Mouse (Mus musculus) urinary bladder, postnatal 14 days (tissue): ENCODE data around the gene Nckap5.

Source experiments
- DNase-seq: peaks from one replicate; pipeline ENCODE4 v3.0.0; 2021; ENCODE audit warnings: low spot score

Gene Nckap5

DNA sequence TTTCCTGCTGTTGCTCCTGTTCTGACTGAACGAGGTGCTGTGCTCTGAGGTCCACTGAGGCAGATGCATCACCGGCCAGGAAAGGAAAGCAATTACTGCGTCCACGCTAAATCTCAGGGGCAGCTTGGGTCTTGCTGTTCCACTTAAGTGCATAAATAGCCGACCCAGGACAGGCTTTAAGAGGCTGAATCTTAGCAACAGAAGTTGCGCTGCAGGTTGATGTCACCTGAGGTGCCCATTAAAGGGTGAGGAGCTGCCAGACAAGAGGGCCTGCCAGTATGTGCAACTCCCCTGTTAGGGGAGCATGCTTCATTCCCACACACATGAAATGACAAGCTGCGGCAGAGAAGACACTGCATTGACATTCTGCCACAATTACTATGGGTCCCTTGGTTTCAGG lies 282.6 kb downstream of the Nckap5 start:
- no peak for DNase-seq

DNA sequence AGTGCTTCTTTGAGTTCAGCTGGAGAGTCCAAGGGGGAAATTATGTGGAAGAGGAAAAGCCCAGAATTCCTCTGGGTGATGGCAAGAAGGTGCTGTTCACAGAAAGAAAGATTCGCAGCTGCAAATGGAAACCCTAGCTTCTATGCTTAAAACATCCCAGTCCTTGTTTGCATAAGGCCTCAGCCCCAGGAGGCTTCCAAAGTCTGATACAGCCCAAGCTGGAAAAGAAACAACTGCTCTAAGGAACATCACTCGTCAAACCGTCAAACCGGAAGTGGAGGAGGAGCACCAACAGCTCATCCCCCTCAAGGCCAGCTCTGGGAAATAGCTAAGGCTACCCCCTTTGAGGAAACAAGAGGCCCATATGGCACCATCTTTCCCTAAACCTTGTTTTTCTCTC lies 286.1 kb downstream of the Nckap5 start:
- DNase-seq, result no peak

DNA sequence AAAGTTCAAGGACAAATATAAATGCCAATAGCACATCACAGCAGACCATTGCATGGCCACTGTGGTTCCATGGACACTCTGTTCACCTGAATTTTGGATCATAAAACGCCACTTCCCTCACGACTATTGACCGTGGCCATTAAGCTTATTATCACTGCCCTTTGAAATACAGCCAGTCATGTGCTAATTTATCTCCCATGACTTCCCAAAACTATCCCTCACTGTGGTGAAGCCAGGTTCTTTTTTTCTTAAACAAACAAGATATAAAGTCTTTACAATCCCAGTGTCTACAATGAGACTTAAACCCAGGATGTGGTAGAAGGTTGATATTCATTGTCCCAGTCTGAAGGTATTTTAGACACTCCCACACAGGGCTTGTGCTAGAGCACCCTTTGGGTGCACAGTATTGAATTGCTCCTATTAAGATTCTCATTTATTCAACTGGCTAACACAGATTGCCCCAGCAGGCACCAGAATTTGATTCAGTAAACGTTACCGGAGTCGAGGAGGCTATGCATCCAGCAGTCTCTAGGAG lies 293.3 kb downstream of the Nckap5 start:
- no peak for DNase-seq

DNA sequence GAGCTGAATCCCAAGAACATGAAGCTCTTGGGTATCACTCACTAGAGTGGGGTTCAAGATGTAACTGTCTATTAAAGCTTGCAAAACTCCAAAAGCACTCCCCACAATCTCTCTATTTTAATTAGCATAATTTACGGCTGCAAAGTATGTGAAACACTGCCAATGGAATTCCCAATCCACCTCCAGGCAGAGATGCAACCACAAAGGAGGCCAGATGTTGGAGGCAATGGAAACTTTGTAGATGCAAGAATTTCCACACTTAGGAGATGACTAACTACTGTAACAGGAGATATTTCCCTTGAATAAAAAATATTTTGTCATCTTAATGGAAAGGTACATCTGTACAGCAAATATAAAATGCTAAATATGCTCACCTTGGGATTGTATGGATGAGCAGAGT lies 295.1 kb downstream of the Nckap5 start:
- no peak for DNase-seq

DNA sequence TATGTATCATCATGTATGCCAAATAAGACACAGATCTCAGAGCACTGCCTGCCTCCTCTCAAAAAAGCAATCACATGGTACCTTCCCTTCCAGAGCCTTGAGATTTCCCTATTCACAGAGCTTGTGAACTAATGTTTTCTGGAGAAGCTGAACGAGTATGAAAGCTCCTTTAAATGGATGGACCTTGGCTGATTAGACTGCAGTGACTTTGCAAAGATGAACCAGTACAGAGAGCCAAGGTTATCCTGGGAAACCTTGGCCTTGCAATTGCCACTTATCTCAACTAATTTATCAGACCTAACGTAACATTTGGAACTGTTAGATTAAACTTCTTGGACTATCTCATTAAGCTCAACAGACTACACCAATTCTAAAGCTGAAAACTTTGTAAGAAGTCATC lies 296.6 kb downstream of the Nckap5 start:
- DNase-seq, result no peak

DNA sequence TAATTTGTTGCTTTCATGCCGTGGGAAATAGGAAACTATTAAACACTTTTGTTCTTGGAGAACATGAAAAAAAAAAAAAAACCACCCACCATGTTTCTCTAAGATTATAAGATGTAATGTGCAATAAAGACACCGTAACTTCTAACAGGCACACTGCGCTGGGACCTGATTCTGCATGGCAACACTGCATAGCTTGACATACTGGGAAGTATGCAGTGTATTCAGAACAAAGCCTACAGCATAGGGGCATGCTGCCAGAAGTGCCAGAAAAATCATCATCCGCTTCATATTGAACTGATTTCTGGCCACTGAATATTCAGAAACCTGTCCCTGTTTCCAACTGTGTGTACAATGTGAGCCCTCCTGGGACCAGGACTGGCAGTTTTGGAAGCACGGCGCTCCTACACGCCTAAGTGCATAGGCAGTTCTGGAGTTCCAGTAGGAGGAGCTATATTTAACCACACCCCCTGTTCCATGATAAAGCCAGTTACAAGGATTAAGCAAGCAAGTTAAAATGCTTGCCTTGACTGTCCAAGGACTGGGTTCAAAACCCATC lies 302.5 kb downstream of the Nckap5 start:
- DNase-seq, result no peak

DNA sequence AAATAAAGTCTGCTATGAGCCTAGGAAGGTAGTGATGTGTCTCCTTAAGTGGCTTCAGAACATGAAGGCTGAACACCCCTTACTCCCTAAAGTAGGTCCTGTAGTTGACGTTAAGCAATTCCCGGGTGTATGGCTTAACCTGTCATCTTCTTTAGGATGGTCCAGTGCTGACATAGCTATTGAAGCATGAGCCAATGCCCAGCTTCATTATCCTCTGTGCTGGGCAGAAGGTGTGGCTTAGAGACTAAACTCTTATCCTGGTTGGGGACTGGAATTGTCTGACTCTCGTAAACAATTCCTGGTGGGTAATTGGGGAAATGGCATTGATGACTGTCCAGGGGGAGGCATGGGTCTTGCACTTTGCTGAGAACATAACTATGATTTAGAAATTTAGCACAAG lies 312.5 kb downstream of the Nckap5 start:
- DNase-seq, result no peak

DNA sequence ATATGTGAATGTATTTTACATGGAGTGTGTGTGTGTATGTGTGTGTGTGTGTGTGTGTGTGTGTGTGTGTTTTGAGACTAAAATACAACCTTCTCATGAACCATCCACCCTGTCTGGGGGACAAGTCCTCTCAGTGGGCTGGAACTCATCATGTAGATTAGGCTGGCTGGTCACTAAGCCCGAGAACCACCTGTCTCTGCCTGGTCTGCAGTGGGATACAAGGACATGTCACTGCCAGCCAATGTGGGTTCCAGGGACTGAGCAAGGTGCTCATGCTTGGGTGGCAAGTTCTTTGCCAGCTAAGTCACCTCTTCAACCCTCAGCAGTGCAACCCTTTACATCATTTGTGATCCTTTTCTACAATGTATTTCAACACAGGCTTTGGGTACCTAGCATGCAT lies 313.2 kb downstream of the Nckap5 start:
- DNase-seq, result no peak

DNA sequence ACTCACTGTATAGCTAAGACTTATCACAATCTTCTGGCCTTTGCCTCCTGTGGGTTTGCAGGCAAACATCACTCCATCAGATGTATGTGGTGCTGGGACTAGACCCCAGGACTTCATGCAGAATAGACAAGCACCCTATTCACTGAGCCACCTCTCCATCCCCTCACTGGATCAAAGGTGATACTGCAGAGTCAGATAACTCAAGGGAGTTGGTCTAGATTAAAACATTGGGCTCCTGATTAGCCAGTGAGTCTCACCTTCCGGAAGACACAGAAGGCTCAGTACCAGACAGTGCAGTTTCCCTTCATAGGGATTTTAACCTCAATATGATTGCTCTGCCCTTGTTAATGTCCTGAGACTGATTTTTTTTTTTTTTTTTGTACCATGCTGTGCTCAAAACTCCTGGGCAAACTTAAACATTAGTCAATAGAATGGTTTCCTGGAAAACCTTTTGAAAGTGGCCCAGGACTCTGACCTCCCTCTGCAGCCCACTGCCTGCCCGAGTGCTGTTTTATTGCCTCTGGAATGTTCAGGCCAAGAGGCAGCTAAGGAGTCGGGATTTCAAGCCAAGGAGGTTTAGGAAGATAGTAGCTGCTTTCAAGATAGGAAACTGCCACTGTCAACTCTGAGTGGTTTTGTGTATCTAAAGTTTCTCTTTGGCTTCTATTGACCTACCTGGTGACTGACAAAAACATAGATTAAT lies 315.4 kb downstream of the Nckap5 start:
- no peak for DNase-seq

DNA sequence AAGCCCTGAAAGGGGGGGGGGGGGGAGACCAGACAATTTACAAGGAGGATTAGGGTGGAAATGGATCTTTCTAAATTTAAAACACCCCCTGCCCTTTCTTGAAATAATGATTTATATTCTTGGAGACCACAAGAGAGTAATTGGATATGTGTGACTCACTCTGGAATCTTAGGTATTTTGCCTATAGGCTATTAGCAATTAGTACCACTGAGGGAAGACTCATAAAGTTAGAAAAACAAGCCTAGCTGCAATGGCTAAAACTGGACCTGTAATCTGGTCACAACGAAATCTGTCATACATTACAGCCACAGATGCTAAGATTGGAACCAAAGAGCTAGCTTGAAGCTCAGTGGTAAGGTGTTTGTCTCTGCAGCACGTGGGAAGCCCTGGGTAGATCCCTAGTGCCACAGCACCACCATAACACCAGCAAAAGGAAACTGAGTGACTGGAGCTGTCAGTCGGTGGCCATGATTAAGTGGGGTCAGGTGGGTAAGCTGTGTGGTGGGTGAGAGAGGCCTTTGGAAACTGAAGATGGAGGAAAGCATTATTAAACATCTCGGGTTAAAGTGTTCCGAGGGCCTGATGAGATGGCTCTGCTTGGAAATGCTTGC lies 318.7 kb downstream of the Nckap5 start:
- no peak for DNase-seq

DNA sequence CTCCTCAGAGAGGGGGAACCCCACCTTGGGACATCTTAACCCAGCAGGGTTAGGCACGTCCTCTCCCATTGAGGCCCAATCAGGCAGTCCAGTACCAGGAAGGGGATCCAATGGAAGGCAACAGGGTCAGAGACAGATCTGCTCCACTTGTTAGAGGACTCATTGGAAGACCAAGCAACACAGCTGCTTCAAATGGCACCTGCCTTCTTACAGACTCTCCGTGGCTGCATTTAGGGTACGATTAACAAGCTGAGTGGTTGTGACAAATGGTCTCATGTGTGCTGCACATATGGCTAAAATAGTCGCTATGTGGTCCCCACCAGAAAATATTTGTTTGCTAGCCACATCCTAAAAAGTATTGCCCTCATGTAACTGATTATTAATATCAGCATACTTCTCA lies 325.9 kb downstream of the Nckap5 start:
- DNase-seq, result no peak

DNA sequence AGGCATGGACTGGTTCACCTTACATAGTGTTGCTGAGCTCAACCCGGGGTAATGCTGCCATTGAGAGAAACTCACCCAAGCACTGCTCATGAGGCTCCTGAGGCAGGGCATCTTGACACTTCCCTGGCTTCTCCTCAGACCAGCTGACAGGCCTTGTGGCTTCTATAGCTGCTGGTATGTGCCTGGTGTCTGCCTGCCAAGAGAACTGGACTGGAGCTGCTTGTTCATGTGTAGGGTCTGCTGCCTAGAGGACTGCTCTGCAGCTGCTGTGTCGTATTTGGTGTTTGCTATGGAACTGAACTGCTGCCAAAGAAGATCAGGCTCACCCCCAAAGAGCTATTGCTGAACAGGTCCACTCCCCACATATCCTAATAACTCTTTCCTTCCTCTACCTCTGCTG lies 327.9 kb downstream of the Nckap5 start:
- no peak for DNase-seq

DNA sequence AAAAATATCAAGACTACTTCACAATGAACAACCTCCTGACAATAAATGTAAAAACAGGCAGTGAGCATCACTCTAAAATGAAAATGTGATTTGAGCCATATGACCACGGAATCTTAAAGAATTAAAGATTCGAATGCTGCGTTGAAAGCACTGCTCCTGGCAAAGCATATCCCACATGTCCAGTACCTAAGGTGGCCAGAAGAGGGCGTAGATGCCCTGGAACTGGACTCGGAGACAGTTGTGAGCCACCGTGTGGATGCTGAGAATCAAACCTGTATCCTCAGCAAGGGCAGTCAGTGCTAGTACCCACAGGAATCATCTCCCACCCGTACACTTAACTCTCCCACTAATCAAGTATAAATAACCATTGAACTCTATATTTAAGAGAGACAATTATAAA lies 333.9 kb downstream of the Nckap5 start:
- DNase-seq, result no peak

DNA sequence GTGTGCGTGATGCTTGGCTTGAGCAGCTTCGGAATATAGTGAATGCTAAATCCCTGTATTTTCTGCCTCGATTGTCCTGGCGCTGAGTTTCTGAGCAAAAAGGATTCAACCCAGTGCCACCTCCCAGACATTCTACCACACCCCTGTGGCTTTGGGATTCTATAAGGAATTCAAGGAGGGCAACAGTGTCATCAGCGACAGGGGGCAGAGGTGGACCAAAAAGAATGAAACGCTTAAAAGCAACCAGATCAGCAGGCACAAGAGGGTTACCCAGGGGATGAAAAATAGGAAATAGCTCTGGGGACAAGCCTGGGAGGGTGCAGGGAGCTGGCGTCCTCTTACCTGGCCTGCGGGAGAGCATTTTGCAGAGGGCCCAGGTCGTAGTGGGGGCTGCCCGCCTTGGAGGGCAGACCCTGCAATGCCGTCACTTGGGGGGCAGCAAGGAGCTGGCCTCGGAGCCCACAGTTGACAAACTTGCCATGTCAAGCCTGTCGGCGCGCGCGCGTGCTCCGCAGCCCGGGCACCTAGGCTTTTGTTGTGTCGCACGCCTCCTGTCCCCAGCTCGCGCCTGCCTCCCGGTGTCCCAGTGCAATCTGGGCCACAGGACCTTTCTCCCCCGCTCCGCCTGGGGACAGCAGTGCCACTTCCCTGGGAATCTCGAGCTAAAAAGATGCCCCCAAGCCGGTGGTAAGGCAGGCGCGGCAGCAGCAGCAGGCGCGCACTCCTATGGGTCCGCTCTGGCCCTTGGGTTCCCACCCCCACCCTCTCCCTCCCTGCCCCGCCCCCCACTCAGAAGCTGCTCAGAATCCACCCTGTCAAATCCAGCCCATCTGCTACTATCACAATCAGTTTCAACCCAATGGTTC lies 338.2 kb downstream of the Nckap5 start:
- DNase-seq, result peak; percentile 13

DNA sequence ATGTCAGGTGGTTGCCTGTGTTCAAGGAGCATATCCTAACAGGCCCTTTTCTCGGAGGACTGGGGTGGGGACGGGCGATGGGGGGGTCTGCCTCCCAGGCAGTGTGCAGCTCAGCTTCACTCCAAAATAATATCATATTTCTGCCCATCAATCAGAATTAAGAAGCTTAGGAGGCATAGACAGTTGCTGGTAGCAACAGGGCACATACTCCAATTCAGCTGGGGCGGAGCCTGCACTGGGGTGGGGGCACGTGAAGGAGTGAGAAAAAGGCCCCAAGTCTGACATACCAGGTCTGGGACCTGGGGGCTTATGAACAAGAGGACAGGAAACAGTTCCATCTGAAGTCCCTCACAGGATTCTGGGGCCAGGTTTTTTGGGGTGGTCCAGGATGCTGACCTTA lies 339.2 kb downstream of the Nckap5 start:
- DNase-seq, result no peak

DNA sequence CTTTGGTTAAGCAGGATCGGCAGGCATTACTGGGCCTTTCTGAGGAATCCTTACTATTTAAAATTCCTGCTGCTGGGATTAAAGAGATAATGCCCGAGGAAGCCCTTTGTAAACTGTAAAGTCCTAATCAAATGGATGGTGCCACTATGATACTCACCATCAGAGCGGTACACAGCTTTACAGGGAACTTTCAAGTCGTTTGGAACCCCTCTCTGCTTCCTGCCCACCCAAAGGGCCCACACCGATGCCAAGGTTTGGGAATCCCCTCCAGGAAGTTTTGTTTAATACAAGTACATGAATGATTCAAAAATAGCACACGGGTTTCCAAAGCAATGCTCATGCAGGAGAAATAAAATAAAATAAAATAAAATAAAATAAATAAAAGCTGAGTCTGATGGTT lies 340.3 kb downstream of the Nckap5 start:
- DNase-seq, result no peak

DNA sequence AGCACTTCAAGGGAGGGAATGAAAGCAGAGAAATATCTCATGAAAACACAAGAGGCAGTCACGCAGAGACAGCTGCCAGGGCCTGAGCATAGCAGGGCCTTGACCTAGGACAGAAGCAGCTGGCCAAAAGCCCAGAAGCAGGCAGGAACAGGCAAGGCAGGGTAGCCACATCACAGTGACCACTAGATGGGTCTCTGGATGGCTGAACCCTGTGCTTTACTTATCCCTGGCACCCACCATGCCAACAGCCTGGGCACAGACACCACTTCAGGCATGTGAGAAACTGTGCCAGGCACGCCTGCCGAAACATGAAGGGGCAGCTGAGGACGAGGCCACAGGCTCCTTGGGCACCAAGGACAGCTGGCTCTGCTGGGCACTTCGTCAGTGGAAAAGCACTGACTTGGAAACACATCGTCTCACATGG lies 345.9 kb downstream of the Nckap5 start:
- DNase-seq, result peak; percentile 9

DNA sequence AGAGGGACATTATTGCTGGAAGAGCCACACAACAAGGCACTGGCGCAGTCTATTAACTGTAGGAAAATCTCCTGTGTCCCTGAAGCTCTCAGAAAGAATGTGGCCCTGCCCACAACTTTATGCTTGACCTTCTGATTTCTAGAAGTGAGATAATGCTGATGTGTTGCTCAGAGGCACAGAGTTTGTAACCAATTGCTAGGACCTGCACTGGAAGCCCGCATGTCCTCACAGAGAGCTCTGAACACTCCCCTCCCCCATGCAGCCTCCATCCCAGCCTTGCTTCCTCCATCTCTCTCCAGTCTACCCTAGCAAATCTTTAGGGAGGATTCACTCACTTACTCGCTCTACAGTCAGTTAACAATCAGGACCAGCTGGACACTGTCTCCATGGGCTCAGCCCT lies 346.9 kb downstream of the Nckap5 start:
- no peak for DNase-seq

DNA sequence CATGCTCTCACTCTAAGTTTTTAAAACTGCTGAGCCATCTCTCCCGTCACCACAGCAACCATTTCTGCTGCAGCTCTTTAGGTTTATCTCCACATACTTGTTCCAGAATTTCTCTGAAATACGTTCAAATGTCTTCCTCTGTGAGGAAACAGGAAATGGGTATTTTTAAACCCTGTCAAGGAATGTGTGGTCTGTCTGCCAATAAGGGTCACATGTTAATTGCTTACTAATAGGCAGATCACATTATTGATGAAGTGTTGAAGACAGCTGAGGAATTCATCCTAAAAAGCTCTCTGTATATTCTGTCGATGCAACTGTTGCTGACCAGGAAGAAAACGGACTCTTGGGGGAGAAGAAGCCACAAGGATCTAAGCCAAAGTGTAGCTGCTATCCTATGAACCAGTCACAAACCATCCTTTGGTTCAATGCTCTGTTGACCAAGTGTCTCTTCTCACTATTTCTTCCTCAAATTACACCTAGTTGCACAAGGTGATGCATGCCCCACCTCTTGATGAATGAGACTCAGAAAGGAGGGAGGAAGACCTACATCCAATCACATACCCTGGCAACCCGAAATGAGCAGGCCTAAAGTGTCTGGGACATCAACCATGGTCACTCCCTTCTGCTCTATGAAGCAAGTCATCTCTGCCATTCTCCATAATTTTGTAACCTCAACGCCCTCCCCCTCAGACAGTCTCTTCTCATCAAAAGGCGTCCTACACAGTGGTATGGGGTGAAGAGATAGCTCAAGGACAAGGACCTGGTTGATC lies 349.0 kb downstream of the Nckap5 start:
- no peak for DNase-seq

DNA sequence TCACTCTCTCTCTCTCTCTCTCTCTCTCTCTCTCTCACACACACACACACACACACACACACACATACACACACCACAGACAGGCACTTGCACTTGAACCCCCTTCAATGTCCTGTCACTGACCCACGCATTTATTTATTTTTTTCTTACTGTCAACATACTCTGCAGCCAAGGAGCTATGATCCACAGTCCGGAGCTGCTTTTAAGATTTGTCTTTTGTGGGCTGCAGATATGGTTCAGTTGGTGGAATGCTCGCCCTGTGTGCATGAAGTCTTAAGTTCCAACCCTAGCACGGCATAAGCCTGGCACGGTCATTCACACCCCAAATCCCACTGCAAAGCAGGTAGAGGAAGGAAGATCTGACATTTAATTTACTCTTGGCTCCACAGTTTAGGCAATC lies 357.6 kb downstream of the Nckap5 start:
- DNase-seq, result no peak

DNA sequence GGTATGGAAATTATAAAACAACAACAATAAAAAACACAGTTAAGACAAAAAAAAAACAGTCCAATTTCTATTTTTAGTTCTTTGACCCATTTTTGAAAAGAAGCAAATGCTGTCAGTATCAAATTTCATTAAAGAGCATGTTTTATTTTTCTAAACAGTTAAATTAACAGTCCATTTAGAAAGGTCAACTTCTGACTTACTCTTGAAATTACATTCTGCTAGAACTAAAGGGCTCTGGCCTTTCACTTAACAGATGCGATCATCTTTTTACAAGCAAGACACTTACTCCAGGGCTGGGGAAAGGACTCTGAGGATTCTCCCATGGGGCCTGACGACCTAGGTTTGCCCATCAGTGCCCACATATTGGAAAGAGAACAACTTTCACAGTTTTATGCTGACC lies 359.2 kb downstream of the Nckap5 start:
- DNase-seq, result no peak

DNA sequence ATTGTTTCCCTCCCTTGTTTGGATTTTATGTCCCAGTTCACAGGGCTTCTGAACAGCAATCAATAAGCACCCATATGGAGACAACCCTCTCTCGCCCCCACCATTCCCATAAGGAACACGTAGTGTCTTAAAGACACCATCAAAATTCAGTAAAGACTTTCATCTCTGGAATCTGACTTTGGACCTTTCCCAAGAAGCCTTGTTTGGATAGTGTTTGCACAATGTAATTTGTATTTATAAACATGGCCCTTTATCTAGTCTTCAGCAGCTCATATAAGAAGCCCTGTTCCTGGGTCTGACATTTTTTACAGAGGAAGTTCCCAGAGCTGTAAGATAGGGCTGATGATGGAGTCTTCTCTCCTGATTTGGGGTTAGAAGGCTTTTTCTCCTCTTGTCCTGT lies 359.7 kb downstream of the Nckap5 start:
- DNase-seq, result no peak
